Mouse (Mus musculus) neural tube, embryonic 14.5 days (tissue): ENCODE results near the gene Mobp. TPM values are rescaled to one million over a fixed set of nuclear protein-coding genes. Genes with fewer than 3 reads are reported as not detected.
A peak's percentile ranks its signal among the peaks of the same experiment; 100 is the strongest.
"Not testable (repeated sequence)": the region's sequence is repeated elsewhere in the genome, so short reads cannot be mapped to it uniquely, and the experiment has no call there.

ENCODE experiments used
- ATAC-seq: fragments of 200-750 bp; cut with Nextera tagmentation; 2 replicates; pipeline ENCODE4 v1.8.0; 2017; ENCODE audit warnings: low read depth, mild to moderate bottlenecking, moderate TSS enrichment, moderate library complexity
- H3K27ac ChIP-seq: fragments of 300-500 bp; sonication (generic); 2 replicates; pipeline ENCODE4 v1.5.1; 2014; ENCODE audit warnings: low read depth, mild to moderate bottlenecking, control low read depth, low read length, moderate library complexity, mixed read lengths
- H3K27me3 ChIP-seq: fragments of 300-500 bp; sonication (generic); 2 replicates; pipeline ENCODE4 v1.6.1; 2014; ENCODE audit warnings: low read length; ENCODE audit not compliant: control insufficient read depth, insufficient read depth
- H3K36me3 ChIP-seq: fragments of 300-500 bp; sonication (generic); 2 replicates; pipeline ENCODE4 v1.6.1; 2014; ENCODE audit warnings: low read length, mixed read lengths; ENCODE audit not compliant: control insufficient read depth, insufficient read depth
- H3K4me1 ChIP-seq: fragments of 300-500 bp; sonication (generic); 2 replicates; pipeline ENCODE4 v1.6.1; 2014; ENCODE audit warnings: low read length; ENCODE audit not compliant: control insufficient read depth, insufficient read depth
- H3K4me2 ChIP-seq: fragments of 300-500 bp; sonication (generic); 2 replicates; pipeline ENCODE4 v1.6.1; 2014; ENCODE audit warnings: mild to moderate bottlenecking, low read depth, low read length, control low read depth
- H3K4me3 ChIP-seq: fragments of 300-500 bp; sonication (generic); 2 replicates; pipeline ENCODE4 v1.5.1; 2014; ENCODE audit warnings: low read depth, low read length, control low read depth, mixed read lengths
- H3K9ac ChIP-seq: fragments of 300-500 bp; sonication (generic); replicated peaks from 2 replicates; pipeline ENCODE4 v1.6.1; 2014; ENCODE audit warnings: low read depth, mild to moderate bottlenecking, control low read depth, low read length, mixed read lengths
- H3K9me3 ChIP-seq: fragments of 300-500 bp; sonication (generic); 2 replicates; pipeline ENCODE4 v1.6.1; 2016; ENCODE audit warnings: low read length; ENCODE audit not compliant: control insufficient read depth
- WGBS: fragments of 180-500 bp; shearing (Covaris S2); extraction: QIAGEN DNeasy Blood & Tissue Kit; methylation state at CpG from one replicate; pipeline ENCODE4 v1.1.7; 2014; 5-methylcytosine and 5-hydroxymethylcytosine counted together
- polyA plus RNA-seq: library from polyadenylated mRNA; unstranded; fragments of >200 nt; fragmentation: Nextera tagmentation; extraction: Ambion mirVana; gene quantifications from 2 replicates; pipeline ENCODE4 v1.2.1, GENCODE M21; 2014

The Mobp gene
- 0.16 and 0.52 TPM in 2 replicates for polyA plus RNA-seq

DNA sequence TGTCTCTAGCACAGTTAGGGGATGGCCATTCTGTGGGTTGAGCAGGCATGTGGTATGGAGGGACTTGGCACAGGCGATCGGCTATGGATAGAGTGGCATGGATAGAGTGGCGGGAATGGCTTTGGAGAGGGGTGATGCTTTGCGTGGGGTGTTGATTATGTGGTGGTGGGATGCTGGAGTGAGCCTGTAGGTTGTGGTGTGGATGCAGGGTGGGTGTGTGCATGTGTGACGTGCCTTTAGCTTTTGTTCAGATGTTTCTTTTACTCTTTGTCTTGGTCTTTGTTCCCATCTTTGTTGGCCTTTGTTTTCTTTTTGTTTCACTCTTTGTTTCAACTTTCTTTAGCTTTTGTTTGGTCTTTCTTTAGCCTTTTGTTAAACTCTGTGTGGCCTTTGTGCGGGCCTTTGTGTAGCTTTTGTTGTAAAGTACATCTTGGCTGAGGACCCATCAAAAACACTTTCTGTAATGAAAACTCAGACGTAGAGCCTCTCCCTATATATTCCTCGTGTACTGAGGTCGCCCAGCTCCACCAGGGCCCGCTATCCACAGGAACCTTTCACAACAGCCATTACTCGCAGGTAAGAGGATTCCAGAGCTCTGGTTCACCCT lies at the start of gene Mobp:
Gene Mobp, plus strand, starts transcription at position 486 of the 607 bp plus-strand sequence.
- no peak within 1 kb of the TSS for H3K4me2 ChIP-seq
- H3K36me3 ChIP-seq, result no peaks in the 10 kb centered on the region
- no peak within 1 kb of the TSS for H3K27ac ChIP-seq
- no peak within 1 kb of the TSS for H3K4me3 ChIP-seq
- no peaks in the 10 kb centered on the region for H3K27me3 ChIP-seq
- 36% methylated on average over 11 of the region's 11 CpGs for WGBS
- no peaks in the 10 kb centered on the region for H3K4me1 ChIP-seq
- no peak for ATAC-seq
- H3K9ac ChIP-seq, result no peak within 1 kb of the TSS
- H3K9me3 ChIP-seq, result no peaks in the 10 kb centered on the region

DNA sequence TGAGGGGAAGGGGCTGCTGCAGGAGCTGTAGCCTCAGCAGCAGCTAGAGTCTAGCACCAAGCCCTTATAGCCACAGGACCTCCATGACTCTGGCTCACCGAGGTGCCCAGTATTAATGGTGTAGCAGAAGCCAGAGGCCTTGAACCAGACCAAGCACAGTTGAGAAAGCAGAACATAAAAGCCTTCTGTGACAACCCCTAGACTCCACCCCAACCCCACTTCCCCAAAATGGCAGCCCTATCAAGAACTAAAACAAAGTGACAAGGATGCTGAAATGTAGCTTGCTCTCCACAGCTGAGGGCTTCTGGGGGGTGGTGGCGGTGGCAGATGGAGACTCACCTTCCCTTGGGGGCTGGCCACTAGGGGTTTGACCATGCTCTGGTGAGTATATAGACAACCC lies 48.3 kb upstream of the Mobp start:
- H3K36me3 ChIP-seq, result no peaks in the 10 kb centered on the region
- no peak overlapping the region for H3K4me3 ChIP-seq
- no peaks in the 10 kb centered on the region for H3K9me3 ChIP-seq
- WGBS, result 100% methylated on average over 2 of the region's 2 CpGs
- no peak overlapping the region for H3K9ac ChIP-seq
- no peaks in the 10 kb centered on the region for H3K4me1 ChIP-seq
- H3K27me3 ChIP-seq, result no peaks in the 10 kb centered on the region
- H3K4me2 ChIP-seq, result no peak overlapping the region
- ATAC-seq, result no peak
- H3K27ac ChIP-seq, result no peak overlapping the region

DNA sequence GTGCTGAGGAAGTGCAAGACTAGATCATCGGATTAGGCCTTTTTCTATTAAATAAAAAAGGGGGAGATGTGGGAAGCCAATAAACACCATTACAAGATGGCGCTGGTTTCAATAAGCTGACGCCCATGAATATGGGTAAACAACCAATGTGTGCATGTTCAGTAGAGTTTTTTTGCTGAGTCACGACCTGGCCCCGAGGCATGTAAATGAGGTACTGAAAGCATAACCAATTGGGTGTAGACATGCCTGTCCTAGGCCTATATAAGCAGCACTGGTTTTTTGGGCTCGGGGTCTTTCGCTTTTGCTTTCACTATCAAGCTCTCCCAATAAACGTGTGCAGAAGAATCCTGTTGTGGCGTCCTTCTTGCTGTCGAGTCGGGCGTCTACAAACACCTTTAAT lies 40.6 kb upstream of the Mobp start:
- not testable (repeated sequence) for H3K27me3 ChIP-seq, H3K4me2 ChIP-seq, H3K9ac ChIP-seq, H3K4me1 ChIP-seq, H3K9me3 ChIP-seq, H3K27ac ChIP-seq, H3K36me3 ChIP-seq, H3K4me3 ChIP-seq, ATAC-seq
- WGBS, result 94% methylated on average over 12 of the region's 12 CpGs

DNA sequence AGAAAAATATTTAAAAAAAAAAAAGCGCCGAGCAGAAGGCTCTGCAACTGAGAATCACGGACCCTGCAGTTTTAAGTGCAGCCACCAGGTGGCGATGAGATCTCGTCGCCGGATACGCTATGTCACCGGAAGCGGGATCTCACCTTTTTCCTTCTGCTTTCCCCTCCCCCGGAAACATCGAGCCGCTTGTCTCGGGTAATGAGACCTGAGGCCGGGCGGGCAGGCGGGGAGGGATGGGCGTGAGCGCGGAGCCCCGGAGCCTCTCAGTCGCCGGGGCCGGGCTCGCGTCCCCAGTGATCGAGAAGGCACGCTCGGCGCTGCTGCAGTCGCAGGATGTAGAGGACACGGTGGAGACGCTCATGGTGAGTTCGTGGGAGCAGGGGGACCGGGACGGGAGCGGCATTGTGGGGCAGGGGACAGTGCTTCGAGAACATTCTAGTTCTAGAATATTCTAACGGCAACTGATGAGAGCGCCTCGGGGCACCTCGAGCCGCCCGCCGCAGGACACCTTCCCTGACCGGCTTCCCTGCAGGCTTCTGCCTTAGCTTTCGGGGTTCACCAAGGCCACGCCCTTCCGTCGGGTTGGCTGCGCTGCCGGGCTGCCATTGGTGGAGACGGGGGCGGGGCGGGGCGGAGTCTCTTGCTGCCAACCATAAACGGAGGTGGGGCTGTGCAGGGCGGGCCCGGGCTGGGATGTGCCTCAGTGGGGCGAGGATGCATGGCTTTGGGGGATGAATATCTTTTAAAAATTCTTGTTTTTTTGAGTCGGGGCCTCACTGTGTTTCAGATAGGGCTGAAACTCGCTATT lies 39.1 kb upstream of the Mobp start, which contains the start of gene Slc25a38:
Gene Slc25a38, plus strand, starts transcription at position 164 of the 808 bp plus-strand sequence.
- Histone ChIP-seq H3K9ac (peak within 1 kb of the TSS; percentile 88), H3K4me1 (peaks cover 6% of the 10 kb centered on the region), H3K36me3 (no peaks in the 10 kb centered on the region), H3K9me3 (no peaks in the 10 kb centered on the region), H3K27me3 (no peaks in the 10 kb centered on the region), H3K27ac (peak within 1 kb of the TSS; percentile 97), H3K4me3 (peak within 1 kb of the TSS; percentile 83), H3K4me2 (peak within 1 kb of the TSS; percentile 61)
- ATAC-seq, result peak; percentile 98
- 1% methylated on average over 59 of the region's 62 CpGs for WGBS

DNA sequence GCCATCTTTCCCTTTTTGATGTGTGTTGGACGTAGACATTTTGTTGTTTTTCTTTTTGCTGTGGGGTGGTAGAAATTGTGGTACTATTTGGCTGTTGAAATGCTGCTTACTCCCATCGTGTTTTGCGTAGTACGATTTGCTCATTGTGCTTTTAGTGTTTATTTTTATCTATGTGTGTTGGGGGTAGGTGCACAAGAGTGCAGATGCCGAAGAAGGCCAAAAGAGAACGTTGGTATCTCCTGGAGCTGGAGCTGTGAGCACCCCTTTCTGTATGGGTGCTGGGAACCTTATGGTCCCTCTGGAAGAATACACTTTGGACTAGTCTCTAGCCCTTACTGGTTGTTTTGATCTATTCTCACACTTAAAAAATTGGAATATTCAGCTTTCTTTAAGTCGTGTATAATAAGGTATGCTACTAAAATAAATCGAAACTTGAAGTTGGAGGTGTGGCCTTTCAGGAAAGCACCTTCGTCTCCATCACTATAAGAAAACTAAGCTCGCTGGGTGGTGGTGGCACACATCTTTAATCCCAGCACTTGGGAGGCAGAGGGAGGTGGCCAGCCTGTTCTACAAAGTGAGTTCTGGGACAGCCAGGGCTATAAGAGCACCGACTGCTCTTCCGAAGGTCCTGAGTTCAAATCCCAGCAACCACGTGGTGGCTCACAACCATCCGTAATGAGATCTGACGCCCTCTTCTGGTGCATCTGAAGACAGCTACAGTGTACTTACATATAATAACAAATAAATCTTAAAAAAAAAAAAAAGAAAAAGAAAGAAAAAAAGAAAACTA lies 38.2 kb upstream of the Mobp start:
- H3K36me3 ChIP-seq, result no peaks in the 10 kb centered on the region
- no peaks in the 10 kb centered on the region for H3K27me3 ChIP-seq
- peaks cover 6% of the 10 kb centered on the region for H3K4me1 ChIP-seq
- peak overlapping the region; percentile 83 for H3K4me3 ChIP-seq
- 80% methylated on average over 15 of the region's 15 CpGs for WGBS
- H3K9ac ChIP-seq, result no peak overlapping the region
- H3K4me2 ChIP-seq, result peak overlapping the region; percentile 61
- peak overlapping the region; percentile 97; the same call in 1 of the 2 replicates for H3K27ac ChIP-seq
- no peak for ATAC-seq
- no peaks in the 10 kb centered on the region for H3K9me3 ChIP-seq

DNA sequence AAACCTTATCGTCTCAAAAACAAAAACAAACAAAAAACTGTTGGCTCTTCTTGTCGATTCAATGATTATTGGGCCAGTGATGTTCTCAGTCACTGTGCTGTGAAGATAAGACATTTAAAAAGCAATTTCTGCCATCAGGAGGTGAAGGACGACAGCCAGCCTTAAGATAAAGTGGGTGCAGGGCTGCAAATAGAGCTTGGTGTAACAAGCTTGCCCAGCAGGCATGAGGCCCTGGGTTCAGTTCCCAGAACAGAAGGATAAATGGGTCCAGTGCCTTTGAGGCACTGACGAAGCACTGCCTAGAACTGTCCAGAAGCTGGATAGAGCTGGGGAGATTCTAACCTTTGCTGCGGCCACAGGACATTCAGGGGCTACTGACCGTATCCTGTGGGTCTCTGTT lies 37.0 kb upstream of the Mobp start:
- no peak overlapping the region for H3K27ac ChIP-seq
- H3K9ac ChIP-seq, result no peak overlapping the region
- no peaks in the 10 kb centered on the region for H3K27me3 ChIP-seq
- H3K4me2 ChIP-seq, result no peak overlapping the region
- no peak for ATAC-seq
- H3K4me1 ChIP-seq, result peaks cover 6% of the 10 kb centered on the region
- no peaks in the 10 kb centered on the region for H3K9me3 ChIP-seq
- no peaks in the 10 kb centered on the region; the same call in 1 of the 2 replicates for H3K36me3 ChIP-seq
- 97% methylated on average over 6 of the region's 6 CpGs for WGBS
- H3K4me3 ChIP-seq, result no peak overlapping the region

DNA sequence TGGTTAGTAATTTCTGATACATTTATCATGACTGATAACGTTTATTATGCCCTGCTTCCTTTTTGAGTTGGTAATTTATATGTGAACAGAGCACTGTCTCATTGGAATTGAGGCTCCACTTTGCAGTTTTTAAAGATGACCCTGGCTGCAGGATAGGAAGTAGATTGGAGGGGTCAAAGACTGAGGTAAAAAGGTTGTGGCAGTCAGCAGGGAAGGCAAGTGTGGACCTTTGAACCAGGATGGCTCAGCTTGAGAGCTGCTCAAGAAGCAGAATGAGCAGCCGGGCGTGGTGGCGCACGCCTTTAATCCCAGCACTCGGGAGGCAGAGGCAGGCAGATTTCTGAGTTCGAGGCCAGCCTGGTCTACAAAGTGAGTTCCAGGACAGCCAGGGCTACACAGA lies 36.1 kb upstream of the Mobp start:
- H3K9ac ChIP-seq, result no peak overlapping the region
- WGBS, result 95% methylated on average over 6 of the region's 7 CpGs
- H3K4me2 ChIP-seq, result no peak overlapping the region
- H3K9me3 ChIP-seq, result no peaks in the 10 kb centered on the region
- H3K4me1 ChIP-seq, result peaks cover 6% of the 10 kb centered on the region
- no peak overlapping the region for H3K4me3 ChIP-seq
- H3K27me3 ChIP-seq, result no peaks in the 10 kb centered on the region
- H3K27ac ChIP-seq, result no peak overlapping the region
- ATAC-seq, result no peak
- H3K36me3 ChIP-seq, result peaks cover 3% of the 10 kb centered on the region

DNA sequence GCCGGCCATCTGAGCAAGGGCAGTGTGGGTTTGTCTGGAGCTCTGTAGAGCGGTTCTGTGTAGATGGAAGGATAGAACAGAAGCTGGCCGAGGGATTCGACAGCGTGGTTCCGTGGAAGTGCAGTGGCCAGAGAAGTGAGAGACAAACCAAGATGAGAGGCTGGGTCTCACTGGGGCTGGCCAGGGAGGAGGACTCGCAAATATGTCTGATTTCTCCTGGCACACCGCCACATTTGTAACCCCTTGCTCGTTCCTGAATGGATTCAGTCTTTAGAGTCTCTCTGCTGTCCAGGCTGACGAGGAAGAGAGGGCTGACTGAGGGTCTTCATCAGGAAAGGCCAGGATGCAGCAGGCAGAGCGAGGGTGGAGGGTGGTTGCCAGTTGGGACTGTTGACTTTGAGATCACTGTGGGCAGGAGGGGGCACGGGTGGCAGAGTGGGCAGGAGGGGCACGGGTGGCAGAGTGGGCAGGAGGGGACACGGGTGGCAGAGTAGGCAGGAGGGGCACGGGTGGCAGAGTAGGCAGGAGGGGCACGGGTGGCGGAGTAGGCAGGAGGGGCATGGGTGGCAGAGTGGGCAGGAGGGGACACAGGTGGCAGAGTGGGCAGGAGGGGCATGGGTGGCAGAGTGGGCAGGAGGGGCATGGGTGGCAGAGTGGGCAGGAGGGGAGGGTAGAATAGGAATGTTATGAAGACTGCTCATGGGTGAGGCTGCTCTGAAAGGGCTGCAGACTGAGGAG lies 35.3 kb upstream of the Mobp start:
- no peak for ATAC-seq
- H3K36me3 ChIP-seq, result peaks cover 5% of the 10 kb centered on the region
- WGBS, result 84% methylated on average over 17 of the region's 17 CpGs
- H3K4me1 ChIP-seq, result peaks cover 6% of the 10 kb centered on the region
- no peak overlapping the region for H3K27ac ChIP-seq
- H3K9me3 ChIP-seq, result no peaks in the 10 kb centered on the region
- H3K4me2 ChIP-seq, result no peak overlapping the region
- H3K27me3 ChIP-seq, result no peaks in the 10 kb centered on the region
- no peak overlapping the region for H3K9ac ChIP-seq
- H3K4me3 ChIP-seq, result no peak overlapping the region
